Mouse (Mus musculus) fat pad, adult 2 months (tissue): ENCODE data around the gene Yif1a.
"Not testable (repeated sequence)": the region's sequence is repeated elsewhere in the genome, so short reads cannot be mapped to it uniquely, and the experiment has no call there.

Experiments
- DNase-seq: peaks from one replicate; pipeline ENCODE4 v3.0.0-alpha.2; 2011; ENCODE audit warnings: low read depth, low spot score; ENCODE audit errors: extremely low read depth

The Yif1a gene

DNA sequence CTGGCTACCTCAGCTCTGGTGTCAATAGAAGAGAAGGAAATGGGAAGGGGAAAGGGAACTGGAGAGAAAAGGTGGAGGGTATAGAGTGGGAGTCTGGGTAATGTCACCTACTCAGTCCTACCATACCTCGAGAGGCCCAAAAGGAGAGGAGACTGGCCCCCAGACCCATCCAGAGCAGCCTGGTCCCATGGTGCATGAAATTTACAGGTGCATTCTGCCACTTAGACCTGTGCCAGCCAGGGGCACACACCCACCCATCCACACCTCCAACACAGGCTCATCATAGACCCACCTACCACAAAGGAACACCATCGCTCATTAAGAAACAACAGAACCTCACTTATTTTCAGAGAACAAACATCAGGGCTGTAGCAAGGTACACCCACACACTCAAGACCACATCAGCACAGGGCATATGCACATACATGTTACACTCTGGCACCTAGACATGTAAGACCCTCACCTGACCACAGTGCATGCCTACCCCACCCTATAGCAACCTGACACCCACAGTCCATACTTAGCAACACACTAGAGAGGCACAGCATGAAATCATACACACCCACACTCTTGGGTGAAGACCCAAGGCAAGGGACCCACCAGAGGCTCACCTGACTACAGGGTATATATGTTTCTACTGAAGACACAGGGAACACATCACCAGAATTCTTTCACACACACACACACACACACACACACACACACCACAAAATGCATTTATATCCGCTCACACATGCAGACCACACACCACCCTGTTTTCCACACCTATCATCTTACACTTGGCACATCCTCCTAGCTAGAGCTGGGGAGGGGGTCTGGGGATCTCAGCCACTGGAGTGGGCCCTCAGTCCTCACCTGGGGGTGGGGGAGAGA is 4.1 kb upstream of the Yif1a start:
- no peak for DNase-seq

DNA sequence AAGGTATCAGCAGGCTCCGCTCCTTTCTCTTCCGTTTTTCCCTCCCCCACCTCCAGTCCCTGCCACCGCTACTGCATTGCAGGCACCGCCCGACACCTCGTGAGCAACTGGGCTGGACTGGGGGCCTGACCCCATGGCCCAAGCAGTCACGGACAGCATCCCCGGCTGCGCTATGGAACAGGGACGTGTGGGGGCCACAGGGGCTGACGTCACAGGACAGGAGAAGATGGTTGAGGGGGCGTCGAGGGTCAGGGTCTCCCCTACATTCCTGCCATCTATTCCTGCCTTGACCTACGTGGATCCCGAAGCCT is 3.5 kb upstream of the Yif1a start:
- no peak for DNase-seq

DNA sequence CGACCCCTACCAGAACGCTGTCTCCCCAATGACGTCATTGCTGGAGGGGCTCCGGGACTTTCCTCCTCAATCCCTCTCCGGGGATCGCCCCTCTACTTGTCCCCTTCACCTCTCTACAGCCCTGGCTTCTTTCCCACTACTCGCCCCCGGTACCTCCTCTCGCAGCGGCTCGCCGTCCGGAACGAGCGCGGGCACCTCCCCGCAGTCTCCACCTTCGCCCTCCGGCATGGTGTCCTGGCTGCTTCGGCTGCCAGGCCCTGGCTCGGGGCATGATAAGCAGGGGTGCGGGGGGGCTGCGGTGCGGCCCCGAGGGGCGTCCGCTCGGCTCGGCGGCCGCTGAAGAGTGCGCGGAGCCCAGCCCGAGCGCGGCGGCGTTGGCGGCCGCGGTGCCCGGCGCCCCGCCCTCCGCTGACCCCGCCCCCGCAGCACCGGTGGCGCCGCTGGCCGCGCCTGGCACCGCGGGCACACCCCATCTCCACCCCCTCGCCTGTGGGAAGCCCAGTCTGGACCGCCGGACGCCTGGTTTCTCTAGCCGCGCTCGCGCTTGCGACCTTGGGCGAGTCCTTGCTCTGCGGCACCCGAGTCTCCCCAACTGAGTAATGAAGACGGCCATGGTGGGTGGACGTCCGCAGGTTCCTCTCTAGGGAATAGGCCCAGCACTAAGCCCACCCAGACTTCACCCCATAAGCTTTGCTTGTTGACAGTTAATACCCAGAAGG is 3.0 kb upstream of the Yif1a start, which contains the start of gene Tmem151a:
Tmem151a (minus strand) TSS at position 387 of the 719 bp plus-strand sequence.
- no peak for DNase-seq

DNA sequence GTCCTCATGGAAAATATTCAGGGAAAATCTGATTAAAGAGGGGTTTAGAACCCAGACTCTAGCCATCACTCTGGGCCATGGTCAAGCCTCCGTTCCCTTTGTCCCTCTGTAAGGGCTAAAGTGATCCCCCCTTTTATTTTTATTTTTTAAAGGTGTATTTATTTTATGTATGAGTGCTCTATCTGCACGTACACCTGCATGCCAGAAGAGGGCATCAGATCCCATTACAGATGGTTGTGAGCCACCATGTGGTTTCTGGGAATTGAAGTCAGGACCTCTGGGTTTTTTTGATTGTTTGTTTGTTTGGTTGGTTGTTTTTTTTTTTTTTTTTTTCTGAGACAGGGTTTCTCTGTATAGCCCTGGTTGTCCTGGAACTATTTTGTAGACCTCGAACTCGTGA is 1.8 kb upstream of the Yif1a start:
- not testable (repeated sequence) for DNase-seq

DNA sequence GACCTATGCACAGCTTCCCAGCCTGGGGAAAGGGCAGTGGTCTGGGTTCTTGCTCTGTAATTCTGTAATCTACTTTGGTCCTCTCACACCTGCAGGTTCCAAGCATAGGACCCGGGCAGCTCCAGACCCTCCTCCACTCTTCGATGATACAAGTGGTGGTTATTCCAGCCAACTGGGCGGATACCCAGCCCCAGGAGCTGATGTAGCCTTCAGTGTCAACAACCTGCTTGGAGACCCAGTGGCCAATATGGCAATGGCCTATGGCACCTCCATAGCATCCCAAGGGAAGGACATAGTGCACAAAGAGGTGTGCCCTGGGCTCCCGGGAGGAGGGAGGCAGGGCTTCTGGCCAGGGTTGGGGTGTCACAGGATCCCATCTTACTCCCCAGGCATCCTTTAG is 986 bp downstream of the Yif1a start:
- no peak for DNase-seq

DNA sequence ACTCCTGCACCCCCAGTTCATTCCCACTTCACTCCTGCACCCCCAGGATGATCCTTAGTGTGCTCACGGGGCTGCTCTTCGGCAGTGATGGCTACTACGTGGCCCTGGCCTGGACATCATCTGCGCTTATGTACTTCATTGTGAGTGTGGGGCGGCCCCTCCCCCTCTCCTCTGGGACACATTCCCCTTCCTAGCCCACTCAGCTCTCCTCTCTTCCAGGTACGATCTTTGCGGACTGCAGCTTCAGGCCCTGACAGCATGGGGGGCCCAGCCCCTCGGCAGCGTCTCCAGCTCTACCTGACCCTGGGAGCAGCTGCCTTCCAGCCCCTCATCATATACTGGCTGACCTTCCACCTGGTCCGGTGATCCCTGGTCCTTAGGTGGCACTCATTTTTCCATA is 3.7 kb downstream of the Yif1a start:
- DNase-seq = no peak

DNA sequence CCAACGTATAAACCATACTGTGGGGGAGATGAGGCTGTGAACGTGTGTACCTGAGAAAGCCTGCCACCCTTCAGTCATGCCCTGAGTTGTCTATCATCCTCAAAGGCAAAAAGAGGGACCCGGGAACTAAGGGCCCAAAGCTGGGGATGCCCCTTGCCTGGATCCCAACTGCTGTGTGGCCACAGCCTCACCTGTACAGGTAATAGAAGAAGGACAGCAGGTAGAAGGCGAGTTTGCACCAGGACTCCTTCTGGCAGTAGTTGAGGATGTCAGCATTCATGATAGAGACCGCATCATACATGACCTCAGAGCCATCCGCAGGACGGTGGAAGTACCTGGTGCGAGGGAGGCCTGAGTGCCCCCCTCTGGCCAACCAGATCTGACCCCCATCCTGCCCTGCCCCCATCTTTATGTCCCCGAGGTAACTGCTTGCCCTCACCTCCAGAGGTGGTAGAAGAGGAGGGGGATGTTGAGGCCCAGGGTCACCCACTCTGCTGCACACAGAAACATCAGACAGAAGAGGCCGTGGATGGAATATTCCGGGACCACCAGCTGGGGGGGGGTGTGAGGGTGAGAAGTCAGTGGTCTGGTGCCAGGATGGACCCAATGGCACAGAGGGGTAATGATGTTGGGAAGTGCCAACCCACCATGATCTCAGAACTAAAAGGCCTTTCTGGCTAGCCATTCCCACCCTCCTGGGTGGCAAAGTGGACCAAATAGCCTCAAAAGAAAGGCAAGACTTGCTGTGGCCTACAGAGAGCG is 5.3 kb downstream of the Yif1a start:
- DNase-seq = no peak

DNA sequence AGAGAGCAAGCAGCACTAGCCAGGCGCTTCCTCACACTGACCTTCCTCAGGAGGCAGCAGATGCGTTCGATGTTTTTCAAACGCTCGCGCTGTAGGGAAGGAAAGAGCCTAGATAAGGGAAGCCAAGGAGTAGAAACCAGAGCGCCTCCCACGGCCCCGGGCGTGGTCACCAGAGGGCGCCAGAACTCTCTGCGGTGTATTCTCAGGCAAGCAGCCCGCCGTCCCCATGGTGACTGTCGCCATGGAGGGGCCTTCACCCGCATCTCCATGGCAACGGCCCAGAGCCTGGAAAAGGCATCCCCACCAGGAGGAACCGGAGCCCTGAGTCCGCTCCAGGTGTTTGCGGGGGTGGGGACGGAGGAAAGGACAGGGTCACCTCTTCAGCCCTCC is 5.9 kb downstream of the Yif1a start:
- DNase-seq = no peak

DNA sequence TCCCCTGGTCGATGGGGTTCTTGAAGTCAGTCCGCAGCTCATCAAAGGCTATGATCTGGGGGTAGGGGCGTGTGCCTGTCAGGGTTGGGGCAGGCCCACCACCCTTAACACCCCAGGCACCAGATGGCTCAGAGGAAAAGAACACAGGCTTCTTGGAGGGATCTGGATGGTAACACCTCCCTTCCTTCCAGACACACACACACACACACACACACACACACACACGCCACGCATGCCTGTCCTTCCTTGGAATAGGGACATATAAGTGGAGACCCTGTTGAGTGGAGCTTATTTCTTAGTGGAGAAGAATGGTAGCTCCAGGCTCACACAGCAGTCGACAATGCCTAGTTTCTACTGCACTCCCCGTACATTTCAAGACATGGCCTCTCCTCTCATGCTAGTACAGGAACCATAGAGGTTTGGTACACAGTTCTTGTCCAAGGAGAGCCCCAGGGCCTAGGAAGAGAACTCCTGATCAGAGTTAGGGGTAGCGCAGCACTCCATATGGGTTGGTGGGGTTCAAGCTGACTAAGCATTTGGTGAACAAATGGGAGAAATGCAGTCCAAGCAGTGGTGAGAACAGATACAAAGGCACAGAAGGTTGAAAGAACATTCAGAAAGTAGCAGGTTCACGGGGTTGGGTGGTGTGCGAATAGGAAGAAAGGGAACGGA is 6.5 kb downstream of the Yif1a start:
- no peak for DNase-seq

- no peak for DNase-seq
These were observed 7.6 kb downstream of the Yif1a start for GRCm38 (mm10) chr19:5095887-5096474.

GRCm38 (mm10) chr19:5097521-5098362 is 9.4 kb downstream of the Yif1a start:
- no peak for DNase-seq

GRCm38 (mm10) chr19:5098363-5099143 is 10.2 kb downstream of the Yif1a start, which contains the start of gene Cnih2:
Gene Cnih2 (minus strand): TSS chr19:5098521.
- DNase-seq = no peak

DNA sequence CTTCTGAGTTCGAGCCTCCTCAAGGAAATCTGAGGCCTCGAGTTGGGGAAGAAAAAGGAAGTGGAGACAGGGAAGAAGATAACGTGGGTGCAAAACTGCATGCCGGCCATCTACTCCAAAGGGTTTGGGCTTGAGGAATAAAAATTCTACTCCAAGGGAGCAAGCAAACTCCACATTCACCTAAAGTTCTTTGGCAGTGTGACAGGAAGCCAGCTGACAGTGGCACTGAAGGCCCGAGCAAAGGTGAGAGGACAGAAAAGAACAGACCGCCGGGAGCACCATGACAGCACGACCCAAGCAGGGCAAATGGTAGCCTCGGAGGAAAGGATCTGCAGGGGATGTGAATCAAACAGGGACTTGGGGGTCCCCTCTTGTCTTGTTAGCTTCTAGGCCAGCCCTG is 17.7 kb downstream of the Yif1a start:
- DNase-seq = no peak

DNA sequence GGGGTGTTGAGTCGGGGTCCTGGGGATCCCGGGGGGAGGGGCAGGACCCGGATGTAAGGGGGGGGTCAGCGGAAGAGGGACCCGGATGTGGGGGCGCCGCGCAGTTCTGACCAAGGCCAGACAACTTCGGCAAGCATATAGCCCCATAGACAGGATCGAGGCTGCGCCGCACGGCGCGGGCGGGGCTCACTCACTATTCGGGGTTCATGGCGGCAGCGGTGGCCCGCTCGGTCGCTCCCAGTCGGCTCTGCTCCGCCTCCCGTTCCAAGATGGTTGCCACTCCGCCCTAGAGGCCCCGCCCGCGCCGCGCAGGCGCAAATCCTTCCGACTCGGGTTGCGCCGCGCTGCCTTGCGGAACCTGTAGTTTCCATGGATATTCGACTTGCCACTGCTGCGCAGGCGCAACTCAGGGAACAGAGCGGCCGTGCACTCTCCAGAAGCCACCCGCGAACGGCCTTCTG is 18.4 kb downstream of the Yif1a start, which contains the start of gene Rab1b:
Rab1b (minus strand) TSS at position 342 of the 461 bp plus-strand sequence.
- peak; percentile 54 for DNase-seq

- no peak for DNase-seq
These were observed 19.4 kb downstream of the Yif1a start for GRCm38 (mm10) chr19:5107556-5108270.

DNA sequence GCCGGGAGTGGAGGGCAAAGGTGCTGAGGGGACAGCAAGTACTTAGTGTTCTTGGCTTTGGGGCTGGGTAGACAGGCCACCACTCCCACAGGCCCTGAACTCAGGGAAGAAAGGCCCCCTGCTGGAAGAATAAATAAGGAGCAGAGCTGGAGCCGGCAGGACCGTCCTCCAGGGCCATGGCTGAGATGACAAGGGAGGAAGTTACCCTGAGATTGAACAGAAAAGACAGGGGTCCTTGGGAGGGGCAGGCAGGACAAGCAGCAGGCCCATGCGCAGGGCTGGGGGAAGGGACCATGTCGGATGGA is 19.9 kb downstream of the Yif1a start:
- DNase-seq = no peak

DNA sequence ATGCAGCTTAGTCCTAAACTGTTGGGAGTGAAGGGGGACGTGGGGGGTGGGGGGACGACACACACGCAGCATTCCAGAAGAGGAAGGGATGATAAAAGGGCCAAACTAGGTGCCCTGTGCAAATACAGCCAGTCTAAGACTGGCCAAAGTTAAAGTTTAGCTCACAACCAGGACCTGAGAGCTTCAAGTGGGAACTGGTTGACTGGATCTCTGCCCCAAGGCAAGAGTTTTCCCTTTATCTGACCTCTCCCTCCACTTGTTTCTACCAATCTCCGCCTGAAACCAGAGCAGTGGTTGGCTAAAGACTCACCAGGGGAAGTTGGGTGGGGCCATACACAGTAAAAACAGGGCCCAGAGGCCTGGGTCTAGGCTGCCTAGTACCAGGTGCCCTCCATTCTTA is 20.4 kb downstream of the Yif1a start:
- DNase-seq = no peak

DNA sequence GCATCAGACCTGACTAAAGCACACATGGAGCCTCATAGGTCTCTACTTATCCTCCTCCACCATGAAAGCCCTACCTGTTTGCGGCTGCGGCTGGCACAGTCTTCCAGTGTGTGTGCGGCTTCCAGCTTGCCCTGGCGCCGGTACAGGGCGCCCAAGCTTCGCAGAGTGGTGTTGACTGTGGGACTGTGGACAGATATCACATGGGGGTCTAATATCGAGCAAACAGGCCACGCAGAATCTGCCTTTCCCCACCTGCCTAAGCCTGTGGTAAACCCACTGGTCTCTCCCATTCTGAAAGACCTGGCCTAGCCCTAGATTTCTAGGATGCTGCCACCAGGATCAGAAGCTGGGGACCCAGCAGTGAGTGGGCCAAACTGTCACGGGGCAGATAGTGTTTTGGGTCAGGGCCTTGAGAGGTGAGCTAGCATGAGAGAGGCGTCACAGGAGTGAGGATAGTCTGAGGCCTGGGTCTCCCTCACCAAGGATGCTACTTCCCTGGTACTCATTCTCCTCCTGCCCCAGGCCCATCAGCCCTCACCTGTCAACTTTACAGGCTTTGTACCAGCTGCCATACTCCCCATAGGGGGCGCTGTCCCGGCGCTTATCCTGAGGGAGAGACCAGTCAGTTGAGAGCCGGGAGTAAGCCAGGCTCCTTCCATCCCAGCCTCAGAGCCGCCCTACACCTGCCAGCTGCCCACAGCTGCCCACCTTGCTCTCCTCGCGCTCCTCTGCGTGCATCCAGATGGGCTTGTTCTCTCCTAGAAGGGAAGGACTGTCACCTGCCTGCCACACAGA is 21.5 kb downstream of the Yif1a start:
- no peak for DNase-seq
